Mouse (Mus musculus) liver, embryonic 14.5 days (tissue): ENCODE results near the gene Fgfr4.

Source experiments
- CTCF ChIP-seq: IDR thresholded peaks from 2 replicates; pipeline ENCODE4 v1.5.1; 2016; ENCODE audit warnings: antibody characterized with exemption, low read depth, control low read depth
- EP300 ChIP-seq: IDR thresholded peaks from 2 replicates; pipeline ENCODE4 v1.6.1; 2016; ENCODE audit warnings: antibody characterized with exemption, low read depth

DNA sequence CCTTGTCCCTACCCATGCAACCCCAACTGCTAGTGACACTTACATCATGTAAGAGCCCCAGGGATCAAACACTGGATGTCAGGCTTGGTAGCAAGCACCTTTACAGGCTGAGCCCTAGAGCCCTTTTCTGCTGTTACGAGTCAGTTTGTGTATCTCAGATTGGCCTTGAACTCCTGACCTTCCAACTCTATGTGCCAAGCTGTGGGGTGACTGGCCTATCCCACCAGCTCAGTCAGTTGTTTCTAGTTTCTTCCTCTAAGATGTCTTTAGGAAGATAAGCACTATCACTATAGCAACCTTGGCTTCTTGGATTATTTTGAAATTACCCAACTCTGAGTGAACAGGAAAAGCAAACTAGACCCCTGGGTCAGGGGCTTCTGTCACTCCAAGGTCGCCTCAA is 49.1 kb upstream of the Fgfr4 start:
- TF ChIP-seq EP300 = no peak
- no peak for TF ChIP-seq CTCF
